Mouse (Mus musculus) myocyte (in vitro differentiated cells): ENCODE data around the gene Cobll1.

Experiments
- CEBPB ChIP-seq: IDR thresholded peaks from 2 replicates; pipeline ENCODE4 v1.6.1; 2011; ENCODE audit warnings: mild to moderate bottlenecking, moderate library complexity; ENCODE audit not compliant: poor library complexity, insufficient read depth, severe bottlenecking
- E2F4 ChIP-seq: IDR thresholded peaks from one replicate; pipeline ENCODE4 v1.6.1; 2011; ENCODE audit warnings: mild to moderate bottlenecking, control low read depth, moderate library complexity; ENCODE audit not compliant: insufficient read depth
- MAX ChIP-seq: IDR thresholded peaks from one replicate; pipeline ENCODE4 v1.6.1; 2011; ENCODE audit warnings: low read depth, mild to moderate bottlenecking, control low read depth
- MYOD1 ChIP-seq, 3 experiments: IDR thresholded peaks; one replicate each; pipeline ENCODE4 v1.6.1; 2011; ENCODE audit warnings: control low read depth in 2 of 3, low read depth in 2 of 3, mild to moderate bottlenecking in 2 of 3, moderate library complexity in 1 of 3; ENCODE audit not compliant: insufficient read length in 2 of 3, control insufficient read depth in 1 of 3
- MYOG ChIP-seq, 3 experiments: IDR thresholded peaks; one replicate each; pipeline ENCODE4 v1.6.1; 2011; ENCODE audit warnings: control low read depth in 2 of 3, low read depth in 2 of 3, mild to moderate bottlenecking in 2 of 3; ENCODE audit not compliant: insufficient read length in 2 of 3, control insufficient read depth in 1 of 3, insufficient read depth in 1 of 3
- POLR2A ChIP-seq: IDR thresholded peaks from one replicate; pipeline ENCODE4 v1.6.1; 2011; ENCODE audit warnings: low read depth, mild to moderate bottlenecking, control low read depth, moderate library complexity; ENCODE audit not compliant: insufficient read length
- POLR2AphosphoS2 ChIP-seq: IDR thresholded peaks from one replicate; pipeline ENCODE4 v1.6.1; 2011; ENCODE audit warnings: low read depth, control low read depth; ENCODE audit not compliant: insufficient read length
- REST ChIP-seq: IDR thresholded peaks from one replicate; pipeline ENCODE4 v1.6.1; 2011; ENCODE audit warnings: mild to moderate bottlenecking, control low read depth, moderate library complexity; ENCODE audit not compliant: insufficient read depth, insufficient read length
- SRF ChIP-seq: IDR thresholded peaks from one replicate; pipeline ENCODE4 v1.6.1; 2011; ENCODE audit warnings: low read depth; ENCODE audit not compliant: control insufficient read depth, insufficient read length
- TCF12 ChIP-seq: IDR thresholded peaks from one replicate; pipeline ENCODE4 v1.6.1; 2011; ENCODE audit warnings: mild to moderate bottlenecking, control low read depth; ENCODE audit not compliant: poor library complexity, insufficient read depth, severe bottlenecking
- TCF3 ChIP-seq: IDR thresholded peaks from one replicate; pipeline ENCODE4 v1.6.1; 2011; ENCODE audit warnings: low read depth, control low read depth; ENCODE audit not compliant: insufficient read length
- USF1 ChIP-seq: IDR thresholded peaks from one replicate; pipeline ENCODE4 v1.6.1; 2011; ENCODE audit warnings: low read depth, mild to moderate bottlenecking, control low read depth, moderate library complexity

DNA sequence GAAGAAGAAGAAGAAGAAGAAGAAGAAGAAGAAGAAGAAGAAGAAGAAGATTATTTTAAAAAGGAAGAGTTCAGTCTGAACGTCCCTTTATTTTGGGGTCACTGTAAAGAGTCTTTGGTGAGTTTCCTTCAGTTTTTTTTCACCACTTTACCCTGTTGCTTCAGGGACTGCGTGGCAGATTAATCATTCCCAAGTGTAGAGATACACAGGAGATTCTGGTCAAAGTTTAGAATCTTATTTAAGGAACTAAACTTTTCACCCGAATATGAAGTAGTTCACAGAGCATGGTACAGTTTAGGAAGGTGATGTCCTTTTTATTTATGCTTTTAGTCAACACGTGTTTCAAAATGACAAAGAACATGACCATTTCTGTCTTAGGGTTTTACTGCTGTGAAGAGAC is 21.2 kb upstream of the Cobll1 start:
- TF ChIP-seq USF1 (no peak), POLR2A (no peak), SRF (no peak), CEBPB (no peak), TCF3 (no peak), E2F4 (no peak), REST (no peak), POLR2AphosphoS2 (no peak), TCF12 (no peak), MAX (no peak), MYOG (IDR thresholded peaks at IDR 0.05; ENCODE audit: control insufficient read depth in 1 of 3, insufficient read depth in 1 of 3, insufficient read length in 2 of 3, low read depth in 2 of 3) (no peak), MYOD1 (IDR thresholded peaks at IDR 0.05; ENCODE audit: control insufficient read depth in 1 of 3, insufficient read length in 2 of 3, low read depth in 2 of 3) (no peak)
